Mouse (Mus musculus) layer of hippocampus, adult 6 months (tissue): Measurements from ENCODE around the gene Kptn. TPM values are rescaled to one million over a fixed set of nuclear protein-coding genes. Genes with fewer than 3 reads are reported as not detected.

Experiments used
- long read RNA-seq, 2 experiments: library from polyadenylated mRNA; unstranded; transcript quantifications; one replicate each; pipeline ENCODE4 v2.0.0; 2019 to 2020
- polyA plus RNA-seq: library from polyadenylated mRNA; unstranded; fragments of <200 nt; fragmentation: Nextera tagmentation; gene quantifications from 2 replicates; pipeline ENCODE4 v1.2.3, GENCODE M21; 2021

Kptn gene
- 21.4 and 21.8 TPM in 2 replicates for polyA plus RNA-seq
- long read RNA-seq, experiment 1, transcript Kptn-201 (12 exons, 1,630 nt), result major isoform, 32 of 43 reads
- long read RNA-seq, experiment 1, partial matches to known transcripts, result 9 of 43 reads
- long read RNA-seq, experiment 1, other reads (novel, unspliced or antisense), result 1 of 43 reads
- long read RNA-seq, experiment 2, transcript Kptn-201 (12 exons, 1,630 nt), result major isoform, 71 of 106 reads
- long read RNA-seq, experiment 2, partial matches to known transcripts, result 15 of 106 reads
- long read RNA-seq, experiment 2, other reads (novel, unspliced or antisense), result 17 of 106 reads

DNA sequence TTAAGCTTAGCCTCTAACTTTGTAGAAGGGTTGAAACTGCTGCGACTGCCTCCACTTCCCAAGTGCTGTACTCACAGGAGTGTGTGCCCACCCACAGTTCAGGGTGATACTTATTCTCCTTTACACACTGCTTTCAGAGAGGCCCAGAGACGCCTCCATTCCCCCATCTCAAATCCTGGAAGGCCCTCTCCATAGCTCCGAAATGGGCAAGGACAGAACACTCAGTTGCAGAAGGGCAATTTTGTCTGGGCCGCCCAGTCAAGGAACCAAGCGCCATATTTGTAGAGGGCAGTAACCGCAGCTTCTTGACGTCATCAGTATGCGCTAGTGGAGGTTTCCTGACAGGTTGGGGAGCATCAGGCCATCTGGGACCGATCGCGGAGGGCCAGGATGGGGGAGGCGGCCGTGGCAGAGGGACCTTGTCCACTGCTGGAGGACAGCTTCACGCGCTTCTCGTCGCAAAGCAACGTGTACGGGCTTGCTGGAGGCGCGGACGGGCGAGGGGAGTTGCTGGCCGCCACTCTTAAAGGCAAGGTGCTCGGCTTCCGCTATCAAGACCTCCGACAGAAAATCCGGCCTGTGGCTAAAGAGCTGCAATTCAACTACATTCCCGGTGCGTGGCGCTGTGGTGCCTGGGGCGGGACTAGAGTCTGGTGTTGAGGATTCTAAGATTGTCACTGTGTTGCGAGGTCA lies at the start of gene Kptn:
Kptn (plus strand) TSS at position 327 of the 693 bp plus-strand sequence.

DNA sequence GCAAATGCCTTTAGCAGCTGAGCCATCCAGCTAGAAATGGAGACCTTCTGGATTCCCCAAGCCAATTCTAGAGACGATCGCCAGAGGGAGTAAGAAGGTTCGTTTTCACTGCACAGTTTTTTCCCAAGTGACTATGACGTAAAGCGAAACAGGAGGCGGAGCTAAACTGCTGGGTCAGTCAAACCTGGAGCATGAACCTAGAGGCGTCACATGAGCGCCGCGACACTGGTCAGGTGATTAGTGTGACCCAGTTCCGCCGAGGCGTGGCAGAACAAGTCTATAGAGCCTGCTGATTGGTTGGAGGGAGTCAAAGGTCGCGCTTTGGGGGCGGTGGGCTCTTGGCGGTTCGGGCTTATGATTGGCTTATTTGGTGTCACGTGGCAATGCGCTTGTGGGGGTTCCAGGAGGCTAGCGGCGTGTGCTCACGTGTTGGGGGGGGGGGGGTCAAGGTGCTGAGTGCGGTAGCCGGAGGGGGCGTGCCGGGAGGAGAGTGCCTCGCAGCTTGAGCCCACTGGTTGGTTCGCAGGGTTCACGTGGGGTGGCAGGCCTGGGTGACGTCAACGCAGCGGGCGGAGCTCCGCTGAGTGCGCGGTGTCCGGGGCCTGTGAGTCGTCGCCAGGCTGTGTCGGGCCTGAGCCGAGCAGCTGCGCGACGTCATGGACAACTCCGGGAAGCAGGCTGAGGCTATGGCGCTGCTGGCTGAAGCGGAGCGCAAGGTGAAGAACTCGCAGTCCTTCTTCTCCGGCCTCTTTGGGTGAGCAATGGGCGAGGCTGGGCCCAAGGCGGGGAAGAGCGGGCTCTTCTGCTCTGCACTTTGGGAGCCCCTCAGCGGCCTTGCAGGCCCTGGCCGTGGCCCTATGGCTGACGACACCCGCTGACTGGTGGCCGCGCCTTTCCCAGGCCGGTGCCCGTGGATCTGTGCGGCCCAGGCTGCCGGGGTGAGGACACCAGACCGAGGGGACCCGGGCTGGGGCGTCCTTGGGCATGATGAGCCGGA lies 21.4 kb upstream of the Kptn start, which contains the start of gene Napa:
Napa (plus strand) TSS at position 438 of the 997 bp plus-strand sequence.

DNA sequence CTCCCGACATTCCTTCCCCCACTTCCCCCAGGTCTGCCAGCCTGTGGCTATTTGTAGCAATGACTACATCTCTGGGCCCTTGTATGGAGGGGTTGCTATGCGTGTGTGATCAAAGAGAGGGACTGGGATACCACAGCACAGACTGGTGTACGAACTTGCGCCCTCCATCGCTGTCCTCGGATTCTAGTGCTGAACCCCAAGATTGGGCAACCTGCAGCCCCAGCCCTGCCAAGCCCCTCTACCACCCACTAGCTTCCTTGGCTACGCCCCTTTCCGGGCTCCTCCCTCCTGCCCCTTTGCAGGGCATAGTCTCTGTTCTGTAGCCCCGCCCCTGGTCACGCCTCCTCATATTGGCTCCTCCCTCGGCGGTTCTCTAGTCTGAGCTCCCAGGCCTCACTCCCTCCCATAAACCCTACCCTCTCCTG lies 9.7 kb downstream of the Kptn start, which contains the start of gene Slc8a2:
Slc8a2 (plus strand) TSS at position 406 of the 425 bp plus-strand sequence.

DNA sequence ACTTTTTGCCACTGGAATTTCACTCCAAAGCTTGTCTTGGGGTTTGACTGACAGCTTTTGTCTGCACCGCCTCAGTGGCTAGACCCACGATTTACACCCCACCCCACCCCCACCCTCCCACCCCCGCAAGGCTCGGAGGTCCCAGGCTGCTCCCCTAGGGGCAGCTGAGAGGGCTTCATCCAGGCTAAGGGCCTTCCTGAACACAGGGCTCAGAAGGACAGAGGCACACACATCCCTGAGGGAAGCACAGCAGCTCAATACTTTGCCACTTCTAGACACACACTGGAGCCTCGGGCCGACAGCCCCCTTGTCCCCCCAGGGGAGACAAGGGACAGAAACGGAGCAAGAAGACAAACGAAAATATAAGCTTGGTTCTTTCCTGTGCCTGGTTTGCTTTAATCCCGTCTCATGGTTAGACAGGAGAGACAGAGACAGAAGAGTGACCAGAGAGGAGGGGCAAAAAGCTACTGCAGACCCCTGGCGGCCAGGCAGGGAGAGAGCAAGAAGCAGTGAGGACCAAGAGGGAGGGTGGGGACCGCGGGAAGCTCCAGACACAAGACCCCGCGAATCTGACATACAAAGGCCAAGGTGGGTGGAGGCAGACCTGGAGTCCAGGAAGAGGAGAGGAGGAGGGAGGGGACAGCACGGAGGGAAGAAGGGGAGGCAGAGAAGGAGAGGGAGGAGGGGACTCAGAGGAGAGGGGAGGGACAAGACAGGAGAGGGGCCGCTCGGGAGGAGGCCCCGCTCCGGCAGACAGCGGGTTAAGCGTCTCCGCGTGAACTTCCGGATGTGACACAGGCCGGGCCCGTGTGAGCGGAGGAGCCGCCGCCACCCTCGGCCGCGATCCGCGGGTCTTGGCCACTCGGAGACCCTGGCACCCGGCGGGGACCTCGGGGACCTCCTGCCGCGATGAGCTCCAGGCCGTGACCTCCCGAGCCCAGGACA lies 55.2 kb downstream of the Kptn start, which contains the start of gene Meis3:
Meis3 (plus strand) TSS at position 494 of the 945 bp plus-strand sequence.

Other genes starting within 250 kb of the Kptn start
- not detected in 2 replicates for gene Crx, start 239.9 kb upstream of the Kptn start, polyA plus RNA-seq
- gene Crxos, start 237.3 kb upstream of the Kptn start, polyA plus RNA-seq, result not detected in 2 replicates
- 2,708 and 2,980 TPM in 2 replicates for gene Selenow, start 197.5 kb upstream of the Kptn start, polyA plus RNA-seq
- gene Nop53, start 173.8 kb upstream of the Kptn start, polyA plus RNA-seq, result 179 and 201 TPM in 2 replicates
- 1.9 and 2.9 TPM in 2 replicates for gene Ehd2, start 152.3 kb upstream of the Kptn start, polyA plus RNA-seq
- gene Bicra, start 72.0 kb upstream of the Kptn start, polyA plus RNA-seq, result 5.3 and 6.6 TPM in 2 replicates
- 0.05 and 0.08 TPM in 2 replicates for gene Zfp541, start 58.1 kb upstream of the Kptn start, polyA plus RNA-seq
- 362 and 371 TPM in 2 replicates for gene Napa, start 21.4 kb upstream of the Kptn start, polyA plus RNA-seq
- gene Slc8a2, start 9.9 kb downstream of the Kptn start, polyA plus RNA-seq, result 26.5 and 27.3 TPM in 2 replicates
- 25.3 and 29.2 TPM in 2 replicates for gene Meis3, start 55.2 kb downstream of the Kptn start, polyA plus RNA-seq
- 4.8 and 5.4 TPM in 2 replicates for gene Dhx34, start 102.1 kb downstream of the Kptn start, polyA plus RNA-seq
- 0.65 and 0.70 TPM in 2 replicates for gene C5ar2, start 124.3 kb downstream of the Kptn start, polyA plus RNA-seq
- gene C5ar1, start 139.6 kb downstream of the Kptn start, polyA plus RNA-seq, result 1.2 and 1.5 TPM in 2 replicates
- 31.3 and 36.8 TPM in 2 replicates for gene Inafm1, start 153.7 kb downstream of the Kptn start, polyA plus RNA-seq
- gene Ccdc9, start 166.9 kb downstream of the Kptn start, polyA plus RNA-seq, result 4.6 and 6.0 TPM in 2 replicates
- gene Bbc3, start 188.5 kb downstream of the Kptn start, polyA plus RNA-seq, result 2.5 and 3.9 TPM in 2 replicates